Mouse (Mus musculus): ENCODE measurements around the gene Amotl1.

- TF ChIP-seq CTCF (conservative IDR thresholded peaks at IDR 0.05; ENCODE audit: insufficient read depth, insufficient read length, low read depth, low read length): no peak
- TF ChIP-seq POLR2A (IDR thresholded peaks at IDR 0.05; ENCODE audit: low read depth, low read length): no peak
Observed at GRCm38 (mm10) chr9:14644956-14645355, at the start of gene Amotl1.

Measured in kidney, adult 2 months (tissue).